Mouse (Mus musculus): ENCODE data around the gene Flcn.
"Not testable (repeated sequence)": the region's sequence is repeated elsewhere in the genome, so short reads cannot be mapped to it uniquely, and the experiment has no call there.

Gene Flcn

DNA sequence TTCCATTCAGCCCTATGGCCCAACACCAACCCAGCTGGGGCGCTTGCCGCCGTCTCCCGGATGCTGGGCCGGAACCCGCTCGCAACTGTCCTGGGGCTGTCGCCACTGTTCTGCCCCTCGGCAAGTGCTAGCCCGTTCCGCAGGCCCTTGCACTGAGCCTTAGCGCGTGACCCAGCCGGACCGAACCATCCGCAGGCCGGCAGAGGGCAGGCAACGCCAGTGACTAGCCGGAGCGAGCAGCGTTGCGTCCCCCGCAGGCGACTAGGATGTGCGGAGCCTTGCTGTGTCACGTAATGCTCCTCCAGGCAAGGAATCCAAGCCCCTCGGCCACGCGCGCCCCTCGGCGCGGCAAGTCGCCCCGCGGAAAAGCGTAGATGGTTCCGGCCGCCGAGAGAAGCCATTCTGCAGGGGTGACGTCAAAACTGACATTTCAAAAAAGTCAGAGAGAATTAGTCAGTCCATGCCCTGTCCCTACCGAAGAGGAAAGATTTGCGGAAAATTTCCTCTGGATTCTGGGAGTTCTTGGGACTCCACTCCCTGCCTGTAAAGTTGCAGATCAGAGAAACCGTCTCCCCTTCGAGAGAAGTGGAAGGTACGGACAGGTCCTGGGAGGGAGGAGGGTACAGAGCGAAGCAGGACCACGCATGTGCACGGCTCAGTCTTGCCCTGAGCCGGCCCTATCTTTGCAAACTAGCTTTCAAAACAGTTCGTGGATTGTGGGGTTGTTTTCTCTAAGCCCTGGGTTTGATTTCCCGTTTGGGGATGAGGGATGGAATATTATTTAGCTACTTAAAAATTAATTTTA lies at the start of gene Flcn:
Gene Flcn (minus strand): TSS at position 347 of the 805 bp plus-strand sequence.
- peak; percentile 90 to 93 for DNase-seq

DNA sequence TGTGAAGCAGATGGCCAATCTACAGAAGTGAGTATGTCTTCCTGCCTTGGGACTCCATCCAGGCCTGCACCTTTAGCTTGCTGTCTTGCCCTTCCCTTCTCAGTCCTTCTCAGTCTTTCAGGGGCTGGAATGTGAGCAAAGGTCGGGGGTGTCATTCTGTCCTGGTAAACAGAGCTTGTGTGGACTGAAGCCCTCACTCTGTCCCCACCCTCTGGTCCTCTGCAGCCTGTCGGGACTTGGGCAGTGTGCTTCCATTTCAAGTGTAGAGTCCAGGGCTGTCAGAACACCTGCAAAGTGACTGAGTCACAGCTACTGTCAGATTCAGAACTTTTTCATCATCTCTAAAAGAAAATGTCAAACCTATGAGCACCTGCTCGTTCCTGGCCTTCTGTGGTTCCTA lies 43.0 kb upstream of the Flcn start:
- no peak for DNase-seq

DNA sequence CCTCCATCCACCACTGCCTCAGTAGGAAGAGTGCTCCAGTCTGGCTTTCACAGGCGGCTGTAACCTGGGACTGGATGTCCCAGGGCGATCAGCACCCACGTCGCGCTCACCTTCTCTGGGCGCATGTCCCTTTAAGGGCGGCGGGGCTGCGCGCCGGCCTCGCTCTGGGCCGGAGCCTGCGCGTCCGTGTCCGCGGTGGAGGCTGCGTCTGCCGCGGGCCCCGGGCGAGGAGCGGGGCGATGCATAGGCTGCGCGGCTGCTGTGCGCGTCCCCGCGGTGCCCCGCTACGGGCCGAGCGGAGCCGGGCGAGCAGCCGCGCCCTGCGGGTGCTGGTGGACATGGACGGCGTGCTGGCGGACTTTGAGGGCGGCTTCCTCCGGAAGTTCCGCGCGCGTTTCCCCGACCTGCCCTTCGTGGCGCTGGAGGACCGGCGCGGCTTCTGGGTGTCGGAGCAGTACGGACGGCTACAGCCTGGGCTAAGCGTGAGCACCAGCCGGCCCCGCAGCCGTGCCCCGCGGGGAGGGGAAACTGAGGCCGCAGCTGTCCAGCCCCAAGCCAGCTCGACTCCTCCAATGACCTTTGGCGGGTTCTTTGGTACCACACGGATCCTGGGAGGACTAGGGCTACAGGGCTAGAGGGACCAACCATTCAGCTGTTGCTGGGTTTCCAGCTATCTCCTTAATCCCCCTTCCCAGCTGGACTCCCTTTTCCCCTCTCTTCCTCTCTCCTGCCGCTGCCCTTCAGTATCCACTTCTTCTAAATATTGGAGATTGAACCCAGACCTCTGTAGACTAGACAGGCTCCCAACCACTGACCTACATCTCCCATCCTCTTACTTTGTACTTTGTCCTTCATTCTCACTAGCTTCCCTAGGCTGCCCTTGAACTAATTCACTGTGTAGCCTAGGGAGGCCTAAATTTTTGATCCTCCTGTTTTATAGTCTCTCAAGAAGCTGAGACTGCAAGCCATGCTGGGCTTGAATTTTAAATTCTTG lies 38.4 kb upstream of the Flcn start:
- peak; percentile 62 to 66 for DNase-seq

DNA sequence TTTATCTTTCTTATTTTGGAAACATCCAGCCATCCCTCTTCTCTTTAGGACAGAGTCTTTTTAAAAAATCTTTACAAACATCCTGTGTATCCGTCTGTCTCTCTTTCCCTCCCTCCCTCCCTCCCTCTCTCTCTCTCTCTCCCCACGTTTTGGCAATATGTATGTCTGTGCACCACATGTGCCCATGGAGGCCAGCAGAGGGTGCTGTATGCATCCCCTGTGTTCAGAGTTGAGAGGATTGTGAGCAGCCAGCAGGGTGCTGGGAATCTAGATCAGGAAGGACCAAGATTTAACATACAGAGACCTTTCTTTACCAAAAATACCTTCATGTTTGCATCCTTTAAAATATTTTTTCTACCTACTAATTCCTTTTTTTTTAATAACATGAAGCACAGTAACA lies 37.3 kb upstream of the Flcn start:
- peak; percentile 66 to 67 for DNase-seq

DNA sequence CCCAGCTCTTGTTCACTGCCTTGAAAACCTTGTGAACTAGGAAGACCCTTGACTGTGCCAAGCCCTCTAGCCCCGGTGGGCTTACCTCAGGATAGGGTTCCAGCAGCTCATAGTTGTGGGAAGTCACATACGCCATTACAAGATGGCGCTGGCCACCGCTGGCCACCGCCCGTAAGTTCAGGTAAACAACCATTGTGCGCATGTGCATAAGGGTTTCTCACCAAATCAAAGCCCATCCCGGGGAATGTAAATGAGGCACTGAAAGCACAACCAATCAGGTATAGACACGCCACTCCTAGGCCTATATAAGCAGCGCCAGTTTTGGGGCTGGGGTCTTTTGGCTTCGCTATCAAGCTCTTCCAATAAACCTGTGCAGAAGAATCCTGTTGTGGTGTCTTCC lies 36.5 kb upstream of the Flcn start:
- DNase-seq: no peak

DNA sequence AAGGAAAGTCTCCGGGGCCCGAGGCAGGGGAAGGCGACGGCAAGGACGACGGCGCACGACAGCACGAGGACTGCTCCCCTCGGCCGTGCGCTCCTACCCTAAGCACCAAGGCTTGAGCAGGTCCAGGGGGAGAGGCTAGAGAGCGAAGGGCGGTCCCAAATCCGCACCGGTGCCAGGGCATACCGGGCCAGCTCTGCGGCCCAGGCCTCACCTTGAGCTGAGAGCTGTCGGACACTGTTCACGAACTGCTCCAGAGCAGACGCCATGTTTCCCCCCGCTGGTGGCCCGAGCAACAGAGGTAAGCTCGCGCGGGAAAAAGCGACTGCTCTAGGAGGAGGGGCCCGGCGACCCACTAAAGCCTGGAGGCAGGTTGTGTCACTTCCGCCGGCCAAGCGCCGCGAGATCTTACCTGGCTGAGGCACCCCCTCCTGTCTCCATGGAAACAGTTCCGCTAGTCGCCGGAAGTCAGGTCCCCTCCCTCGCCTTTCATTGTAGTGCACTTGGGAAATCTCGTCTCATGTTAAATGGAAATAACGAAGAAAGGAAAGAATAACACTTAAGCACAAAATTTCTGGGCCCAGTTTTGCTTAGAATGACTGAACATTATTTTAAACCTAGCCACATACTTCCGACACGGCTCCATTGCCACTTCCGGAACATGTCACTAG lies 29.8 kb upstream of the Flcn start, which contains the start of gene Cops3:
Gene Cops3 (minus strand): TSS at position 380 of the 668 bp plus-strand sequence.
- DNase-seq: peak; percentile 94 to 95

DNA sequence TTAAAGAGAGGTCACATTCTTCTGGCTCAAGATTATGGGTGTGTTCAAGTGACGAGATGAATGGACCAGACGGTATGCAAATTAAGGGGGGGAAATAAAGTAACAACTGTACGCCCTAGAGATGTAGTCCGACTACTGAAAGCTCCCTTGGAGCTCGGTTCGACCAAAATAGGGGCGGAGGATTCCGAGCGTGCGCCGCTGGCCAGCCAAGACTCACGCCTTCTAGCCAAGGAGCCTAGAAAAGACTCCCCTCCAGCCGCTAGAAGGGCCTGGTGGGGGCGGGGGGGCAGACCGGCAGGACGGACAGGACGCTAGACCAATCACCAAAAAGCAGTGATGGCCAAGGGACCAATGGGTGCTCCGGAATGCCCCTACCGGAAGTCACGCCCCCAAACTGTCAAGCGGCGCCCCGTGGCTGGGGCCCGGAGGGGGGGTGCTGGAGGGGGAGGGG lies 29.2 kb upstream of the Flcn start, which contains the start of gene Nt5m:
Gene Nt5m (plus strand): TSS at position 440 of the 451 bp plus-strand sequence.
- peak; percentile 92 to 93 for DNase-seq

DNA sequence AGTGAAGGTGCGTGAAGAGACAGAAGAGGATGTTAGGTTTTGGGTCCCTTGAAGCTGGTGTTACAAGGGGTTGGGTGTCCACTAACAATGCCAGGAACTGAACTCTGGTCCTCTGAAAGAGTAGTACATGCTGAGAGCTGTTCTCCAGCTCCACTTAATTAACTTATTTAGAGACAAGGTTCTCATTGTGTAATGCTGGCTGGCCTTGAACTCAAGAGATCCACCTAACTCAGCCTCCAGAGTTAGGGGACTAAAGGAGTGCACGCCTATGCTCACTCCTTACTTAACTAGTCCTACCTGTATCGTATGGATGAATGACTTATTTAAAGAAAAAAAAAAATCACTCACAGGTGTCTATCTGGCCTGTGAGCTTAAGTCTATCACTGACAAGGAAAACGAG lies 28.6 kb upstream of the Flcn start:
- no peak for DNase-seq

DNA sequence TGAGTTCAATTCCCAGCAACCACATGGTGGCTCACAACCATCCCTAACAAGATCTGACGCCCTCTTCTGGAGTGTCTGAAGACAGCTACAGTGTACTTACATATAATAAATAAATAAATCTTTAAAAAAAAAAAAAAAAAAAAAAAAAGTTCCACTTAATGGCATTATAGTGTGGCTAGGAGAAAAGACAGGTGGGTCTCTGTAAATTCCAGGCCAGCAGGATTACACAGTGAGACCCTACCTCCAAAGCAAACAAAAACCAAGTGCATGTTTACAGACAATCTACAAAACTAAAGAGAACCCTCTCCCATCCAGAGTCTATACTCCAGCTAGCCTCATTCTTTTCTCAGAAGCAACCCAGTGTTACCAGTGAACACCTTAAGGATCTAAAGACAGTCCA lies 28.0 kb upstream of the Flcn start:
- DNase-seq: not testable (repeated sequence)

DNA sequence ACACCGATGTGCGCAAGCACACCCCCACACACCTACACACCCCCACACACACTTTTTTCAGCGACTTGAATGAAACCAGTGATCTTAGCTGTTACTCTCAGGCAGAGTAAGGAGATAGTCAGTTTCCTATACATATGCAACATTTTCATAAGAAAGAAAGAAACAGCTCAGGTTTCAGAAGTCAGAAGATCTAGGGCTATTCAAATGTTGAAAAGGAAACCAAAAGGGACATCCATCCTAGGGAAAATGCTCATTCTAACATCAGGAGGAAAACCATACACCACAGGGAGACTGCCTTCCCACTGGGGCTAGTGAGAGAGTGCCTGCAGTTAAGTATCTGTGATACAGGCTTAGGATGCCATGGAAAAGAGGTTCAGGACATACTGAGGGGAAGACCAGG lies 11.8 kb upstream of the Flcn start:
- no peak for DNase-seq

DNA sequence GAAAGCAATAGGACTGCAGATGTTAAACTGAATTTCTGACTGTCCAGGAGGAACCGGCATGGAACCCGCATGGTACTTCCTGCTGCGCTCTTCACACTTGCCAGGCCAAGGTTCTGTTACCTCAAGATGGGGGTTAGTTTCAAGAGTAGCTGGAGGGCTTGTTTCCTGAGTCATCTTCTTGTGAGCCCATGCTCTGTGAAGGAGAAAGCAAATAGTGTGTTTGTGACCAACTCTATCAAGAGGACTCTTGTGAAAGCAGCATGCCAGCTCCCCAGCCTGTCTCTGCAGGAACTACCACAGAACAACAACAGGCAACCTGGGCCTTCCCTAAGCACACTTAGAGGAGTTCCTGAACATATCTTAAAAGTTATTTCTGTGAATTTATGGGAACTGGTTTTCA lies 8.1 kb upstream of the Flcn start:
- DNase-seq: no peak

DNA sequence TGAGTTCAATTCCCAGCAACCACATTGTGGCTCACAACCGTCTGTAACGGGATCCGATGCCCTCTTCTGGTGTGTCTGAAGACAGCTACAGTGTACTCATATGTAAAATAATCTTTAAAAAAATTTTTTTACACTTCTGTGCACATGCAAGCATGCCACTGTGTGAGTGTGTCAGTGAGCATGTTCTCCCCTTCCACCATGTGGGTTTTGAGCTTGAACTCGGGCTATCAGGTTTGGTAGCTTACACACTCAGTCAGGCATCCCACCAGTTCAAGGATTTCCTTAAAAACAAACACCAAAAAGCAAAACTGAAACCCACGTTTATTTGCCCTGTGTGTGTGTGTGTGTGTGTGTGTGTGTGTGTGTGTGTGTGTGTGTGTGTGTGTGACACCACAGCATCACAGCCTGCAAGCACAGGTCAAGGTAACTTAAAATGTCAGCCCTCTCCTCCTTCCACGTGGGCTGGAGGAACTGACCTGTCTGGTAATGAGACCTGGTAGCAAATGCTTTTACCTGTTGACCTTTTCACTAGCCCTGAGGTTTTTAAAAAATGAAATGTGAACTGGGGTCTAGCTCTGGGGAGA lies 5.8 kb upstream of the Flcn start:
- DNase-seq: no peak

DNA sequence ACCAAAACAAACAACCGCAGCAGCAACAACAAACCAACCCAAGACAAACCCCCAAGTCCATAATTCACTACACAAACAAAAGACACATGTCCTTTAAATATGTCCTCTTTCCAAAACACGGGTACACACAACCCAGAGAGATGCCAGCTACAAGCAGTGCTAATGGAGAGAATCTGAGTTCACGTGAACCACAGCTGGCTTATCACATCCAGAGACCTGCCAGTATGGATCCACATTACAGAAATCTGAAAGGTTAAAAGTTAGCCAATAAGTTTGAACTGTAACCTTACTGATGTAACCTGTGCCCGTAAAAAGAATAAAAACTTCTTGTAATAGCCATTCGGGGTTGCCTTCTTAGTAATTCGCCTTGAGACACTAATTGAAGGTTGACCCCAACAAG lies 5.1 kb upstream of the Flcn start:
- DNase-seq: no peak

DNA sequence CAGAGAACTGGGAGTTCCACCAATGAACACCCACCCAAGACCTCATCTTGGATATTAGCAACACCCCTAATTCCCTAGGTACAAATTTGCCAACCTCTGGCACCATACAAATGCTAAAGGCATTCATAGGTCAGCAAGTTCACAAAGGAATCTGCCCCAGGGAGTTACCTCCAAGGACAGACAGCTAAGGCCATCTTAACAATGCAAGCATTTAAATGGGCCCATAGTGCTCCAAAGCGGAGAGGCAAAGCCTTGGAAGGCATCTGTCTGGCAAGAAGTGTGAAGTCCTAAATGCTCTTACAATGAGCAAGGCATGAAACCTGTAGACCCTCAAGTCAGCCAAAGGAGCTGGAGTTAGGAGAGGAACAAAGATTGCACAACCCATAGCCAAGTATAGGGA lies 4.5 kb upstream of the Flcn start:
- DNase-seq: no peak

DNA sequence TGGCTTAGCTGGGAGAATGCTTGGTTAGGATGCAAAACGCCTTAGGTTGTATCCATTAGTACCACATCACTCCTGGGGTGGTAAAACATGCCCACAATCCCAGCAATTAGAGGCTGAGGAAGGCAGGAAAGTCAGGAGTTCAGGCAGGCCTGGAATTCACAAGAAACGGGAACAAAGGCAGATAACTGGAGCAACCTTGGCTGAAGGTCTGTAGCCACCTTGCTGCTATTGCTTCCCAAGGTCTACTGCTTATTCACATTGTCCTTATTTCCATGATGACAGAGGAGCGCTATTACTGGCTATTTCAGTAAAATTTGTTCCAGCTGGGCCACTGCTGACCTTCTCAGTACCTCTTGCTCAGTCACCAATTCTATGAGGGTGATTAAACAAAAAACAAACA lies 3.5 kb upstream of the Flcn start:
- no peak for DNase-seq

DNA sequence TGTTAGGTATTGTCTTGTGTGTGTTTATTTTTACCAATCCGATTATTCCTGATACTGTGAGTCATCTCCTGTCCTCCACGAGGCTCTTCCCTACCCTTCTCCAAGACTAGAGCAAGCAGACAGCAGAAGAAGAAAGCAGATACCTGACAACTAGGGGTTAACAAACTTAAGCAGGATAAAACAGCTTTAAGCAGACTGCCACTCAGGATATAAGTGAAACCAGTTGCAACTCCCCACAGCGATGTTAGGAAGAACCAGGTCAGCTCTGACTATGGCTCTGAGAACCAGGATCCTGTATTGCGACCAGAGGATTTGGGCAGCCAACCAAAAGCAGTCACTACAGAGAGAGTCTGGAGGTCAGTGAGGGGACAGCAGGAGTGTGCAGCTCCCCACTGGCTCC lies 1.4 kb upstream of the Flcn start:
- no peak for DNase-seq

DNA sequence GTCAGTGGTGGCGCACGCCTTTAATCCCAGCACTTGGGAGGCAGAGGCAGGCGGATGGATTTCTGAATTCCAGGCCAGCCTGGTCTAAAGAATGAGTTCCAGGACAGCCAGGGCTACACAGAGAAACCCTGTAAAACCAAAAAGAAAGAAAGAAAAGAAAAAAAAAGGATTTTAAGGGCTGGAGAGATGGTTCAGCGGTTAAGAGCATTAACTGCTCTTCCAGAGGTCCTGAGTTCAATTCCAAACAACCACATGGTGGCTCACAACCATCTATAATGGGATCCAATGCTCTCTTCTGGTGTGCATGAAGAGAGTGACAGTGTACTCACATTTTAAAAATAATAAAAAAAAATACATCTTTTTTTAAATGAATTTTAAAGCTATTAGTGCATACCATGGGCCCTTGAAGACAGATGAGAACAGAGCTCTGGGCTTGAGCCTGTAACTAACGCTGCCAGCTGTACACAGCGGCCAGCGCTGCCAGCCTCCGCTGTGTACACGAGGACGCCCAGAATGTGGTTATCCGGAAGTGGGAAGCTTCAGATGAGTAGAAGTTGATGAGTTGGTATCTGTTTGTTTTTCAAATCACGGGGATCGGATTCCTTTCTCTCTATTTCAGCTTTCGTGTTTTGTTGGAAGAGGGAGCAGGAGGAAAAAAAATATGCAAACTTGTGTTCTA lies 803 bp upstream of the Flcn start:
- no peak for DNase-seq

DNA sequence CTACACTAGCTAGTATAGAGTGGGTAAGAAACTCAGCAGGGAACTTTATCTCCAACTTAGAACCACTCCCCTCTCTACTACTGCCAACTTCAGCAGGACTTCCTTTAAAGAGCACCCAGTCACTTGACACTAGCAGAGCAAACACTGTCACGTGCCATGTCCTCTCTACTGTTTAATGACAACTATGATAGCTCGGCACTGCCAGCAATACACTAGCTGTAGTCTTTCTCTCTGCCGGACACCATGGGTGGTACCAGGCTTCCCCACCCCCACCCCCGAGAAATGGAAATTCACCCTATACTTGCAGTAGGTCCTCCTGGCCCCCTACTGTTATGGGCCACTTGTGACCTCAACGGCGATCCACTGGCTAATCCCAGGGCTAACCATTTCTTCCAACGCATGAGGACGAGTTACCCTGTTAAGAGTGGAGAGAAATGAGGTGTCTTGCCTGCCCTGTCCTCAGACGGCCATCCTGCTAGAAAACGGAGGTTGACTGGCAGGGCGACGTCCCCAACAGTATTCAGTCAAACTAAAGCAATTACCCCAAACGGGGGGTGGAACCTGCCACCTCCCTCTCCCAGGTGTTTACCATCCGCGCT lies 646 bp downstream of the Flcn start:
- peak in 1 of 2 experiments; percentile 54 for DNase-seq

DNA sequence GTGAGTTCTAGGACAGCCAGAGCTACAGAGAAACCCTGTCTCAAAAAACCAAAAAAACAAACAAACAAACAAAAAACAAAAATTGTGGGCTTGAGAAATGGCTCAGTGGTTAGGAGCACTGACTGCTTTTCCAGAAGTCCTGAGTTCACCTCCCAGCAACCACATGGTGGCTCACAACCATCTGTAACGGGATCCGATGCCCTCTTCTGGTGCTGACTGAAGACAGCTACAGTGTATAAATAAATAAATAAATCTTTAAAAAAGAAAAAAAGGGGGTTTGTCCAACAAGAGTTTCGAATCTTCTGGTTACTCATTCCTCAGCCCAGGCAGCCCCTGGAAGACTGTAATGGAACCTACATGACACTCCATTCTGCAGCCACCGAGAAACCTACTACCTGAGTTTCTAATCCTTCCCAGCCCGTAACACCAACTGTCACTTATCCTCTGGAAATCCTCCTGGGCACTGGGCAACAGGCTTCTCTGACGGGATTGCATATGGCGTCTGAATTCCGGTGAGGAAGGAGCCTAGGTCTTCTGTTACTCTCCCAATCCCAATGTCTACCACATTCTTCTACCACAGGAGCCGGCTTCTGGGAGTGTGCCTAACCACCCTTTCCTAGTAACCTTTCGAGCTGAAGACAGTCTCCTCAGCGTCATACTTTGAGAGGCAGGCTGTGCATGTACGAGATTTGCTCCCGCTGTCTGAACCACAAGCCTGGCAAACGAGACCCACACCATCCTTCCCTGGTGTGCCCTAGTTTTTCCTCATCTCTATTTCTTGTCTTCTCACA lies 1.5 kb downstream of the Flcn start:
- no peak for DNase-seq

DNA sequence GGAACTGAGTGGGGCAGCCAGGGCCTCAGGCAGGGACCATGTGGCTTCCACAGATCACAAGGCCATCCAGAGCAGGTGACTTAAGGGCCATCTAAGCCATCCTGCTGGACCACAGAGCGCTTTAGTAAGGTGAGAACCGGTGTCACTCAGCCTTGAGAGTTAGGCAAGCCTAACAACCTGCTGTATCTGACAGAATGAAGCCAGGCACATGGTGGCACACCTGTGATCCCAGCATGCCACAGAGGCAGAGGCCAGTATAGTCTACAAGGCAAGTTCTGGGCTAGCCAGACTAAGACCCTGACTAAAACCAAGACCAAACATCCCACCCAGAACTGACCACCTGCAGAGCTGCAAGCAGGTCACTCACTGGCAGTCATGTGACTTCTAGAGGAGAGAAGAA lies 4.2 kb downstream of the Flcn start:
- no peak for DNase-seq

DNA sequence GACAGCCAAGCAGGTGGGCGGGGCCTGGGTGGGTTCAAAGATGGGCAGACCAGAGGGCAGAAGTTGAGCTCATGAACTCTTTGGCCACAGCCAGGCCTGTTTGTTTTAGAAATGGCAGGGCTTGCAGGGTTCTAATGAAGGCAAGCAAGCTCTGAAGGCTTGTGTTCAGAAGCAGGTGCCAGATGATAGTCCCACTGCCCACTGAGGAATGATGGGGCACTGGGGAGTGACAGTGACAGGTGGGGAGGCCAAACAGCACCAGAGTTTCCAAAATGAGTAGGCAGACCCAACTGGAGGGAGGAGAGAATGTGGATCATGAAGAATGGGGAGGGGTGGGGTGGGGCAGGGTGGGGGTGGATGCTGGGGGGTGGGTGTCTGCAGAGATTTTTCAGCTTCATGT lies 4.6 kb downstream of the Flcn start:
- no peak for DNase-seq
